Mouse (Mus musculus): ENCODE data around the gene Lsm14a. TPM values are rescaled to one million over a fixed set of nuclear protein-coding genes. Genes with fewer than 3 reads are reported as not detected.

Lsm14a gene
- total RNA-seq, 2 experiments from 2014 or later = 105 to 121 TPM

DNA sequence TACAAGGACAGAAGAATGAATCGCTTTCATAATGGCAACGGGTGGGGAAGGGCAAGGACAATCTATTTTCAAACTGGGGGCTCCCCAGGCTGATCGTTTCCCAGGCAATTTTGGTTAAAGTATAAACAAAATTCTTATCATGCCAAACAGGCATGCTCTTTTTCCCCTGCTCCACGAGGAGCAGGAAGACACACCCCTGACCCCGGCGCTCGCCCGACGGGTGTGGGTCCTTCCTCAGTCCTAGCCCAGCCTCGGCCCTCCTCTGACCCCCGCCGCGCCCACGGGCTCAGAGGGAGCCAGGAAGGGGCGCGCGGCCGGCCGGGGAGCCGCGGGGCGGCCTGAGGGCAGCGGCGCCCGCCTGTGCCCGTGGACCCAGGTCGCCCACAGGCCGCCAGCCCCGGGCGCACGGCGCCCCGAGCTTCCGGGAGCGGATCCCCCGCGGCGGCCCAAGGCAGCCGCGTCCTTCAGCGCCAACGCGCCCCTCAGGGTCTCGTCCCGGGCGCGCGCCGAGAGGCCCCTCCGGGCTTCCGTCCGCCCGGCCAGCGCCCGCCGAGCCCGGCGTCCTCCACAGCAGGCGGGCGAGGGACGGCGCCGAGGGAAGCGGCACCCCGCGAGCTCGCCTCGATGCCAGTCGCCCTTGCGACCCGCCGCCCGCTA is 80.2 kb downstream of the Lsm14a start:
- peak; percentile 70 to 86 for DNase-seq

DNA sequence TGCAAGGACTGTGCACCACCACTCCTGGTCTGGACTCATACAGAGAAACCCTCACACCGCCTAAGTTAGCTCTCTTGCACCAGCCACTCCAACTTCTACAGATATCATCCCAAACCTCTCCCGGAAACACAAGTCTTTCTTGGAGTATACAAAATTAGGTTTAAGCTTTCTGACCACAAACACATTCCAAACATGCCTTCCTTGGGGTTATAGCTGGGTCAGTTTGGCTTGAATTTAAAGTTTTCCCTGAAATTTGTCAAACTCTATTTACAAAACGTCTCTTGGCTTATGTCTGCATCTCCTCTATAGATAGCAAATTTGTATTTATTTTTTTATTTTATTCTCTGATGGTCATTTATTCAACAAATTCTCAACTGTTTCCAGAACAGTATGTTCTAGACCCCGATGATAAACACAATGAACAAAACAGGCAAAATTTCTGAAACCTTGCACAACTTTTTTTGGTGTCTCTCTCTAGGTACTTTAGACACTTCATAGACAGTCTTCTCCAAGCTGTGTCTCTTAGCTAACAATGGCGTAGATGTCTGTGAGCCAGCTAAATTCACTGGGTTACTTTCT is 83.8 kb downstream of the Lsm14a start:
- DNase-seq = no peak

DNA sequence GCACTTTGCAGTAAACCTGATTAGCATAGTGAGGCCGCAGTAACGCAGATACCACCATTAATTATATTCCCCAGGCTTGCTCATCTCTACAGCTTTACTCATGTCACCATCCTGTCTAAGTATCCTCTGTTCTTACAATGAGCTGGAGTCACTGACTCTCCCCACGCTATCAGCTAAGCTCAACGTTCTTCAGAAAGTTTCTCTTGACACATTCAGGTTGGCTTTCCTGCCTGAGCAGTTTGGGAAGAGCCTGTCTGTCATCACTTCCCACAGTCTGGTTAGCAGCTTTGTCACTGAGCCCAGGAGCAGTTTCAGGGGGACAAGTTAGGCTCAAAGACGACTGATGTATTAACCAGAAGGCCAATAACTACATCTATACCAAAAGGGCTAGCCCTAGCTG is 84.5 kb downstream of the Lsm14a start:
- DNase-seq = no peak

DNA sequence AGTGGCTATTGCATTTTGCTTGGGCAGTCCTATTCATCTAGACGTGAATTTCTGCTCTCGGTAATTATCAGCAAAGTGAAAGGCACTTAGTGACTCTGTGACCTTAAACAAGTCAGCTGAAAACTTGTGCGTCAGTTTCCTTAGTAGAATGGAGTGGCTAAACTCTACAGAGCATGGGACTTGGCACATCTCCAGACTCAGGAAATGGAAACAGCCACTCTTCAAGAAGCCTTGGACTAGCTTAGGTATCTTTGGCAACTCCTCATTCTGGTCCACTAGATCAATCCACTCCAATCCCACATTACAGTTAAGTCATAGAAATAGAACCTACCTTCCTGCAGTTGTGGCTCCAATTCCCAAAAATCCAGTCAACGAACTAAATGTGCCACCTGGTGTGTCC is 87.7 kb downstream of the Lsm14a start:
- peak; percentile 52 to 58 for DNase-seq

DNA sequence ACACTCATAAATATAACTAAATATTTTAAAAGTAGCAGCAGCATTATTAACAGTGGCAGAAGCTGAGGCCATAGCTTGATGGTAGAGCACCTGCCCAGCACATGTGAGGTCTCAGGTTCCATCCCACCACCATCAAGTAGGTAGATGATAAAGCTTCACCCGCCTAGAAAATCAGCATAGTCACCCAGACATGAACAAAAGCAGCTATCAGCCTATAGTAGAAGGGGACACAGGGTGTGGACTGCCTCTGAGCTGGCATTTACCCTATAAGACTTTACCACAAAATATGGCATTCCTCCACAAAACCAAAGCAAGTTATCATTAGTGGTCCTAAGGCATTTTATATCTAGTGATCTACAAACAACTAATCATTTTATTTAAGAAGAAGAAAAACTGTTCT is 90.5 kb downstream of the Lsm14a start:
- no peak for DNase-seq

DNA sequence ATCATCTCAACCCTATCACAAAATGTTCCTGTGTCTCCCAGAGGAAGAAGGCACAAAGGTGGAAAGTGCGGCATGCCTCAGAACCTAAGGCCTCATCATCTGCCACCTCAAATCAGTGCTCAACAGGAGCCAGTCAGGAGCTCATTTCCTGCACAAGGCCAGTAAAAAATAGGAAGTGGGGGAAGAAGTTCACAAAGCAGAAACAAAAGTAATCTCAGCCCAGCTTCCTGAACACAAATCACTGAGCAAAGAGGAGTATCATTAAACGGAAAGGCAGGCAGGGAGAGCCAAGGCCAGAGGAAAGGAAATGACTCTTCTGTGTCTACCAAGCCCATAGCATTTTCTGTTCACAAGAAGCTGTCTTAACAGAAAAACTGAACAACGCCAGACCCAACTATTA is 91.2 kb downstream of the Lsm14a start:
- DNase-seq = peak; percentile 7 to 13

DNA sequence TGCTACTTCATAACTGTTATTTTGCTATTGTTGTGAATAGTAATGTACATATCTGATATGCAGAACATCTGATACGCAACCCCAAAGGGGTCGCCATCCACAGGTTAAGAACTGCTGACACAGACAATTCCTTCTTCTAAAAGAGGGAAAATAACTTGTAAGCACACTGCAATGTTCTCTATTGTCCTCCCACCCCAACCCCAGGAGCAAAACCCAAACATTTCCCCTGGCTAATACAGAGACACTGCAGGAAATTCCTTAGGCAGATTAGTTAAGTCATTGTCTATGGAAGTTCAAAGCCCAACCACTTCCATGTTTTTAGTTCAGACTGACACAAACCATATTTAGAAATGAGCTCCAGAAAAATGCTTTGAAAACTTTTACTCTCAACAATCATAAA is 94.3 kb downstream of the Lsm14a start:
- no peak for DNase-seq

DNA sequence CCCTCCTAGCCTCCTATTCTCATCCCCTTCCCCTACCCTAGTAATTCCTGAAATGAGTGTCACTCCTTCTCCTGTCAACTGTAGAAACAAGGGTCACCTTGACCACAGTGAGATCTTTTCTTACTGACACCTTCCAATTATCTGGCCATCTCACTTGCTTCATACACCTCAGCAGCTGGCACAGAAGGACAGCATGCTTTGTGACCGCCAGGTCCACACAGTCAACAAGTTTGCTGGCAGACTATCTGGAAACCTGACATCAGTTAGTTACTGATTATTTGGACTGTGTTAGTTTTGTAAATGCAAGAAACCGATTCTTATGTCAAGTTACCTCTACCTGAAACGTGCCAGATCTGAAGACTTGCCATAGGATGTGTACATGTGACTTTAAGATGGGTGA is 97.0 kb downstream of the Lsm14a start:
- DNase-seq = no peak

Other genes starting within 250 kb of the Lsm14a start
- 10 to 100 TPM; 74.8 to 76.1 TPM for gene Uba2, start 223.7 kb downstream of the Lsm14a start, total RNA-seq (2021)
- gene Pdcd2l, start 196.7 kb downstream of the Lsm14a start, total RNA-seq (2021) = 10 to 100 TPM; 21.8 to 23.9 TPM
- gene Gpi1, start 163.0 kb downstream of the Lsm14a start, total RNA-seq (2021) = 100 to 1,000 TPM; 373 to 429 TPM
- not detected for gene Gm6096, start 142.3 kb downstream of the Lsm14a start, total RNA-seq (2021)
- 10 to 100 TPM; 57.4 to 79.6 TPM for gene 4931406P16Rik, start 79.8 kb downstream of the Lsm14a start, total RNA-seq (2021)

All from adrenal gland, postnatal 36 days (tissue).